Mouse (Mus musculus) liver, embryonic 11.5 days (tissue): Measurements from ENCODE around the gene 2010111I01Rik. TPM values are rescaled to one million over a fixed set of nuclear protein-coding genes. Genes with fewer than 3 reads are reported as not detected.
A peak's percentile ranks its signal among the peaks of the same experiment; 100 is the strongest.

ENCODE experiments used
- ATAC-seq: fragments of 200-750 bp; cut with Nextera tagmentation; replicated peaks from 2 replicates; pipeline ENCODE4 v1.8.0; 2017; ENCODE audit warnings: moderate number of reproducible peaks, mild to moderate bottlenecking, moderate TSS enrichment, moderate library complexity; ENCODE audit not compliant: low FRiP score
- DNase-seq: peaks from one replicate; pipeline ENCODE4 v3.0.0-alpha.2; 2017; ENCODE audit warnings: low spot score
- H3K27ac ChIP-seq: fragments of 300-500 bp; sonication (generic); 2 replicates; pipeline ENCODE4 v1.5.1; 2014; ENCODE audit warnings: mild to moderate bottlenecking, low read depth, low read length, control low read depth
- H3K27me3 ChIP-seq: fragments of 300-500 bp; sonication (generic); replicated peaks from 2 replicates; pipeline ENCODE4 v1.6.1; 2014; ENCODE audit warnings: low read length, mixed read lengths; ENCODE audit not compliant: control insufficient read depth, insufficient read depth
- H3K36me3 ChIP-seq: fragments of 300-500 bp; sonication (generic); 2 replicates; pipeline ENCODE4 v1.6.1; 2014; ENCODE audit warnings: mild to moderate bottlenecking, low read length, moderate library complexity, mixed read lengths; ENCODE audit not compliant: control insufficient read depth, insufficient read depth
- H3K4me1 ChIP-seq: fragments of 300-500 bp; sonication (generic); replicated peaks from 2 replicates; pipeline ENCODE4 v1.6.1; 2014; ENCODE audit warnings: low read length, mixed read lengths; ENCODE audit not compliant: control insufficient read depth, insufficient read depth
- H3K4me2 ChIP-seq: fragments of 300-500 bp; sonication (generic); 2 replicates; pipeline ENCODE4 v1.6.1; 2014; ENCODE audit warnings: mild to moderate bottlenecking, control low read depth, moderate library complexity
- H3K4me3 ChIP-seq: fragments of 300-500 bp; sonication (generic); 2 replicates; pipeline ENCODE4 v1.5.1; 2014; ENCODE audit warnings: low read depth, low read length, control low read depth
- H3K9ac ChIP-seq: fragments of 300-500 bp; sonication (generic); 2 replicates; pipeline ENCODE4 v1.6.1; 2014; ENCODE audit warnings: low read depth, low read length, control low read depth
- H3K9me3 ChIP-seq: fragments of 300-500 bp; sonication (generic); 2 replicates; pipeline ENCODE4 v1.6.1; 2016; ENCODE audit warnings: low read length, inconsistent platforms, mixed read lengths; ENCODE audit not compliant: control insufficient read depth
- WGBS: fragments of 180-500 bp; shearing (Covaris S2); extraction: QIAGEN DNeasy Blood & Tissue Kit; methylation state at CpG from one replicate; pipeline ENCODE4 v1.1.7; 2014; 5-methylcytosine and 5-hydroxymethylcytosine counted together
- polyA plus RNA-seq: library from polyadenylated mRNA; unstranded; fragments of >200 nt; fragmentation: Nextera tagmentation; extraction: Ambion mirVana; gene quantifications from 2 replicates; pipeline ENCODE4 v1.2.1, GENCODE M21; 2014

The 2010111I01Rik gene
- polyA plus RNA-seq, 1 experiment from 2014 or later: 30.6 TPM

GRCm38 (mm10) chr13:63096764-63097163 is 132.1 kb downstream of the 2010111I01Rik start:
- Histone ChIP-seq H3K4me3 (no peak overlapping the region), H3K27ac (no peak overlapping the region), H3K4me2 (no peak overlapping the region), H3K36me3 (no peaks in the 10 kb centered on the region), H3K9ac (no peak overlapping the region), H3K9me3 (no peaks in the 10 kb centered on the region), H3K4me1 (0 out of 2 replicates have a peak, but pooled peaks cover 3% of the 10 kb centered on the region), H3K27me3 (no peaks in the 10 kb centered on the region)
- ATAC-seq (peak; percentile 64), DNase-seq (no peak)
- 56% methylated on average over 3 of the region's 3 CpGs for WGBS

DNA sequence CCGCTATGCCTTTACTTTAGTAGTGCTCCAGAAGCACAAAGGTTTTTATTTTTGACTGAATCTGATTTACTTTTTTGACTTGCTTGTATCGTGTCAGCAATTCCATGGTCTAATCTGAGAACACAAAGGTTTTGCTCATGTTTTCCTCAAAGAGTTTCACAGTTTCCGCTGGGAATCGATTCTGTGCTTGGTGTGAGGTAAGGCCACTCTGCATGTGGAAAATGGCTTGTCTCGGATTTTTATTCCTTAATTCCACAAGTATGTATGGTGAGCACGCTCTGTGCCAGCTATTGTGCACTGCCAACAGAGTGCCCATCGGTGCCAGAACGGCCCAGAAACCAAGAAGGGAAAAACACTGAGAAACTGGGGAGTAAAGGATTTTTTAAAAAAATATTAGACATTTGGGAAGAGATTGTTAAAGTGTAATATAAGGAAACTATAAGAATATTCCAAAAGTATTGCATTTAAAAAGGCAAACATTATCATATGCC is 132.8 kb downstream of the 2010111I01Rik start:
- no peak overlapping the region for H3K4me2 ChIP-seq
- no peak overlapping the region for H3K9ac ChIP-seq
- H3K9me3 ChIP-seq: no peaks in the 10 kb centered on the region
- H3K27me3 ChIP-seq: no peaks in the 10 kb centered on the region
- no peak overlapping the region for H3K4me3 ChIP-seq
- DNase-seq (no peak), ATAC-seq (no peak)
- no peaks in the 10 kb centered on the region for H3K36me3 ChIP-seq
- 85% methylated on average over 8 of the region's 8 CpGs for WGBS
- H3K4me1 ChIP-seq: 0 out of 2 replicates have a peak, but pooled peaks cover 3% of the 10 kb centered on the region
- H3K27ac ChIP-seq: no peak overlapping the region

DNA sequence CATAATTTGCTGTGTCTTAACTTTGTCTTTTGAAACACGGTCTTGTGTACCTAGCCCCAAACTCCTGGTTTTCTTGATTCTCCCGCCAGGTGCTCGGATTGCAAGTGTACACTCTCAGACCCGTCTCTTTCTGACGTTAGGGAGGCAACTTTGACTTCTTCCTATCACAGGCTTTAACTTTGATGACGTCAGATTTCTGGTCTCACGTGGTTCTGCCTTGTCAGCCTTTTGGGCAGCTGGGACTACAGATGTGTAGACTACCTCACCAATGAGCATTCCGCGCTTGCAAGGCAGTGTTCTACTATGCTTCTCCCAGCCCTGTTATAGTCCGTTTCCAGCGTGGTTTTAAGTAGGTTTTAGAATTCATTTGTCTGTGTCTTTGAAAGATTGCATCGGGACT is 137.1 kb downstream of the 2010111I01Rik start:
- H3K27ac ChIP-seq: no peak overlapping the region
- H3K9me3 ChIP-seq: no peaks in the 10 kb centered on the region
- H3K36me3 ChIP-seq: no peaks in the 10 kb centered on the region
- DNase-seq: no peak
- H3K27me3 ChIP-seq: no peaks in the 10 kb centered on the region
- no peak for ATAC-seq
- no peak overlapping the region for H3K4me2 ChIP-seq
- 72% methylated on average over 12 of the region's 12 CpGs for WGBS
- H3K4me1 ChIP-seq: no peaks in the 10 kb centered on the region
- no peak overlapping the region for H3K4me3 ChIP-seq
- H3K9ac ChIP-seq: no peak overlapping the region

DNA sequence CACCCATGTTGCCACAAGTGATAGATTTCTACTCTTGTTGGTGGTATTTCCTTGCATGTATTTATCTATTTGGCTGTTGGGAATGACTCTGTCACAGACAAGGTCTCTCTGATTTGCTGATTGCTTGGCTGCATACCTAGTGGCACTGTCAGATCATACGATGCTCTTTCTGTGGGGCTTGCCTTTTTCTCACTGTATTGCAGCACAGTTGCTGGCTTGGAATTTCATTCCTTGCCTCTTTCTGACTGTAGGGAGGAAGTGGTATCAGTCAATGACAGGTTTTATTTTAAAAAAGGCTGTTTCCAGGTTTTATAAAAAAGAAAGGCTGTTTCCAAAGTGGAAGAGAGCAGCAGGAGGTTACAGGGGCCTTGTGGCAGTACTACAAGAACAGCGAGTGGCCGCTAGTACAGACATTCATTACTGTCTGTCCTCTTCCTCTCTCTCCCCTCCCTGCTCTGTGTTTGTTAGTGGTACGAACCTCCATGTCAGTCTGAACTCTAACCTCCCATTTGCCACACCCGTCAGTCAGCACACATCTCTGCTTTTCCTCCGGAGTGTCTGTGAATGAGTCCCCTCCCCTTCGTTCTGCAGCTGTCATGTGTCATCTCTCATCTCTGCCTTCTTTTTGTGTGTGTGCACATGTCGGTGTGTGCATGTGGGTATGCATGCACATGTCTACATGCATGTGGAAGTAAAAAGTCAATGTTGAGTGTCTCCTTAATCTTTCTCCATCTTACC is 138.3 kb downstream of the 2010111I01Rik start:
- Histone ChIP-seq H3K4me3 (no peak overlapping the region), H3K4me2 (no peak overlapping the region), H3K9me3 (no peaks in the 10 kb centered on the region), H3K36me3 (no peaks in the 10 kb centered on the region), H3K27me3 (no peaks in the 10 kb centered on the region), H3K9ac (no peak overlapping the region), H3K4me1 (no peaks in the 10 kb centered on the region), H3K27ac (no peak overlapping the region)
- DNase-seq (no peak), ATAC-seq (0 out of 2 replicates have a peak, but pooled peaks have one; percentile 20)
- 53% methylated on average over 8 of the region's 8 CpGs for WGBS

DNA sequence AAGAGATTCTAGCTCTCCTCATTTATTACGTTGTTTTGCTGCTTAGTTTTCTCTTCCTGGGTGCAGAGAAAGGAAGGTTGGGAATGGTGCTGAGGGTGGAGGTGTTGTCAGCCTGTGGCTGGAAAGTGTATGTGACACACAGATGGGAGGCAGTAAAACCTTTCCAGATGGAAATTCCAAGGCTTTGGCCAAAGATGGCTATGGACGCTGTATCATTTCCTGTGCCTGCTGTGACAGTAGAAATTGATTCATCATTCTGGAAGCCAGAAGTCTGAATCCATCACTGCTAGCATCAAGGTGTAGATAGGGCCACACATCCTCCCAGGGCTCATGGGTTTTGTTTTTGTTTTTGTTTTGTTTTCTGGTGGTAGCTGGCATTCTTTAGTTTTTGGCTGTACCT is 141.9 kb downstream of the 2010111I01Rik start:
- H3K9ac ChIP-seq: no peak overlapping the region
- ATAC-seq: no peak
- H3K27me3 ChIP-seq: no peaks in the 10 kb centered on the region
- H3K4me2 ChIP-seq: no peak overlapping the region
- H3K27ac ChIP-seq: no peak overlapping the region
- no peaks in the 10 kb centered on the region for H3K36me3 ChIP-seq
- no peak overlapping the region for H3K4me3 ChIP-seq
- H3K4me1 ChIP-seq: no peaks in the 10 kb centered on the region
- no peaks in the 10 kb centered on the region for H3K9me3 ChIP-seq
- 76% methylated on average over 2 of the region's 2 CpGs for WGBS
- DNase-seq: no peak

DNA sequence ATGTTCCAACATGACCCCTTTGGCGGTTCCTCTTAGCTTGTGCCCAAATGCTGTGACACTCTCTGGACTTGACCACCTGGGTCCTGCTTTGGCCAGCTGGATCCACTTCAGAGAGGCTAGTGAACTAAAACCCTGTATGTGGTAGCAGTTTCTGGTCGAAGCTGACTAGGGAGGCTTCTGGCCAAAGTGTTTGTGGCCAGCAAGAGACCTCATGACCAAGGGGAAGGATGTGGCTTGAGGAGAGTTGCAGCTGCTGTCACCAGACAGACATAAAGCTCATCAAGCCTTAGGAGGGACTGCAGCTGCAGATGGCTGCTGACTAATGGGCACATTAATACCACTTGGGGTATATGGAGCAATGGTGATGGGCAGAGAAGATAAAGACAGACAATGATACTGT is 143.9 kb downstream of the 2010111I01Rik start:
- no peaks in the 10 kb centered on the region for H3K27me3 ChIP-seq
- H3K36me3 ChIP-seq: no peaks in the 10 kb centered on the region
- H3K4me1 ChIP-seq: peaks cover under 1% of the 10 kb centered on the region; the same call in 1 of the 2 replicates
- no peak overlapping the region for H3K4me2 ChIP-seq
- no peak overlapping the region for H3K27ac ChIP-seq
- ATAC-seq: peak; percentile 43; the same call in 1 of the 2 replicates
- H3K9ac ChIP-seq: no peak overlapping the region
- H3K9me3 ChIP-seq: no peaks in the 10 kb centered on the region
- 41% methylated on average over 2 of the region's 2 CpGs for WGBS
- H3K4me3 ChIP-seq: no peak overlapping the region
- DNase-seq: no peak

- no peak for ATAC-seq
- no peaks in the 10 kb centered on the region for H3K9me3 ChIP-seq
- no peak overlapping the region for H3K4me2 ChIP-seq
- no peak overlapping the region for H3K27ac ChIP-seq
- no peak overlapping the region for H3K4me3 ChIP-seq
- peaks cover 8% of the 10 kb centered on the region; the same call in 1 of the 2 replicates for H3K4me1 ChIP-seq
- WGBS: 72% methylated on average over 5 of the region's 5 CpGs
- no peak for DNase-seq
- H3K9ac ChIP-seq: no peak overlapping the region
- no peaks in the 10 kb centered on the region for H3K36me3 ChIP-seq
- no peaks in the 10 kb centered on the region for H3K27me3 ChIP-seq
Observed at GRCm38 (mm10) chr13:63111297-63112042, 146.8 kb downstream of the 2010111I01Rik start.

- Histone ChIP-seq H3K4me1 (peaks cover 8% of the 10 kb centered on the region; the same call in 1 of the 2 replicates), H3K9me3 (no peaks in the 10 kb centered on the region)
Observed at GRCm38 (mm10) chr13:63112043-63112597, 147.4 kb downstream of the 2010111I01Rik start.

More at GRCm38 (mm10) chr13:63112043-63112597, 147.4 kb downstream of the 2010111I01Rik start:
- Histone ChIP-seq H3K27me3 (no peaks in the 10 kb centered on the region), H3K9ac (no peak overlapping the region), H3K27ac (no peak overlapping the region), H3K36me3 (no peaks in the 10 kb centered on the region), H3K4me3 (no peak overlapping the region), H3K4me2 (no peak overlapping the region)
- DNase-seq (no peak), ATAC-seq (no peak)
- 53% methylated on average over 4 of the region's 4 CpGs for whole genome bisulfite sequencing
